ENCODE assay signal across 11 mouse cellular contexts in the genomic region with DNA sequence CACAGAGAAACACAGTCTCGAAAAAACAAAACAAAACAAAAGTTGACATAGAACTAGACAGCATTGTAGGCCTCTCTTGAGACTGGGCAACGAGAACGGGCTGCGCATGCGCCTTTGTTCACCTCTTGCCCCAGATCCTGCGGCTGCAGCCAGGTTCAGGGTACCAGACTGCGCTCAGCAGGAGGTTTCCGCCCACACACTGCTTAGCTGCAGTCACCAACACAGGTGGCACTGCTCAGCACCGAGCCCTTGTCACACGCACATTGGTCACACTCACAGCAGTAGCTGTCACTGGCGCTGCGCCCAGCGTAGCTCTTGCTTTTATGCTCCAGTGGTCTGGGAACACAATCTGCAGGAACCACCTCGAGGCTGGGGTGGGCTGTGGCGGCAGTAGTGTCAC. TPM values are rescaled to one million over a fixed set of nuclear protein-coding genes. Genes with fewer than 3 reads are reported as not detected.
DNase-seq lines count a peak whose midpoint lies in the region; ATAC-seq and TF ChIP-seq lines count a peak whose summit lies in the region.
"Had no signal": no experiment of that assay in that cellular context is flagged by ENCODE, and none has a peak within 500 bp of the region (broad histone marks: within the 10 kb centered on the region; RNA-seq: fewer than 3 reads in every experiment).

No protein-coding gene starts in this region.

- no peak overlapping the region for H3K4me2 ChIP-seq in heart, embryonic 15.5 days
- H3K4me2 ChIP-seq: liver, embryonic 11.5 days; neural tube, embryonic 12.5 days had no signal

- H3K27me3 ChIP-seq in heart, embryonic 15.5 days = no peaks in the 10 kb centered on the region
- H3K27me3 ChIP-seq in kidney, adult 2 months (replicated peaks; ENCODE audit: control insufficient read depth, insufficient read depth, low read length) = no peaks in the 10 kb centered on the region

- H3K4me3 ChIP-seq in heart, embryonic 15.5 days = no peak overlapping the region
- H3K4me3 ChIP-seq in kidney, adult 2 months (ENCODE audit: insufficient read depth, low read depth, low read length) = no peak overlapping the region
- H3K4me3 ChIP-seq: neural tube, embryonic 12.5 days had no signal

- peaks cover 22% of the 10 kb centered on the region for H3K4me1 ChIP-seq in heart, embryonic 15.5 days (replicated peaks)
- peaks cover 8% of the 10 kb centered on the region; the same call in 1 of the 2 replicates for H3K4me1 ChIP-seq in kidney, adult 2 months (ENCODE audit: control insufficient read depth, insufficient read depth, low read length)

- H3K9ac ChIP-seq in heart, embryonic 15.5 days = no peak overlapping the region
- H3K9ac ChIP-seq: neural tube, embryonic 12.5 days had no signal

- peak overlapping the region; percentile 73 for H3K27ac ChIP-seq in heart, embryonic 15.5 days
- no peak overlapping the region for H3K27ac ChIP-seq in kidney, adult 2 months (ENCODE audit: insufficient read depth, low read depth, low read length)
- H3K27ac ChIP-seq: neural tube, embryonic 12.5 days had no signal

- WGBS in heart, embryonic 15.5 days = 46% methylated on average over 15 of the region's 15 CpGs
- WGBS in kidney, adult 2 months = 28% methylated on average over 15 of the region's 15 CpGs

- no peaks in the 10 kb centered on the region for H3K36me3 ChIP-seq in heart, embryonic 15.5 days
- no peaks in the 10 kb centered on the region for H3K36me3 ChIP-seq in kidney, adult 2 months (ENCODE audit: control insufficient read depth, insufficient read depth, low read length)
- H3K36me3 ChIP-seq: neural tube, embryonic 12.5 days had no signal

- no peak for TF ChIP-seq POLR2A in kidney, adult 2 months (IDR thresholded peaks at IDR 0.05; ENCODE audit: low read depth, low read length)

- no peak for DNase-seq in heart, adult 8-10 months (ENCODE audit: low spot score)
- DNase-seq in testis, postnatal 14 days (ENCODE audit: low spot score) = peak; percentile 41
- no peak for DNase-seq in testis, postnatal 10 days (ENCODE audit: low spot score)
- DNase-seq in kidney, adult 2 months = peak; percentile 75
- no peak for DNase-seq in spleen, postnatal 10 days (ENCODE audit: low spot score in 2 of 2)
- DNase-seq in left cerebral cortex, adult 18-20 months (ENCODE audit: low spot score in 2 of 2) = no peak
- no peak for DNase-seq in left cerebral cortex, postnatal 25 days (ENCODE audit: low spot score in 2 of 2)

- no peaks in the 10 kb centered on the region for H3K9me3 ChIP-seq in heart, embryonic 15.5 days (replicated peaks)

- ATAC-seq in heart, embryonic 15.5 days (replicated peaks; ENCODE audit: insufficient number of reproducible peaks, insufficient read depth, low FRiP score, low read depth) = no peak

- no peak for TF ChIP-seq CTCF in kidney, adult 2 months (conservative IDR thresholded peaks at IDR 0.05; ENCODE audit: insufficient read depth, insufficient read length, low read depth, low read length)

- intact Hi-C loops in left cerebral cortex, postnatal 25 days (cut with DNase I) = no loop called here

RNA-seq across cellular contexts. Expression of a gene that starts 3.4 kb away (rescaled TPM):
- polyA plus RNA-seq in heart, embryonic 15.5 days (2015; fragmentation: Nextera tagmentation; extraction: Ambion mirVana) = 14.4 and 17.5 TPM in 2 replicates
- total RNA-seq in heart, adult 8-10 months (2022) = 10 to 100 TPM; 14.0 to 16.2 (median 15.1) TPM
- 26.4 and 27.3 TPM in 2 replicates for polyA plus RNA-seq in kidney, adult 2 months (2012; rRNA removed)
- total RNA-seq in left cerebral cortex, adult 18-20 months (2021) = 1 to 10 TPM; 6.4 to 7.5 TPM
- 1 to 10 TPM; 7.2 to 7.8 TPM for total RNA-seq in left cerebral cortex, postnatal 25 days (2021)

RNA-seq across cellular contexts. Expression of a gene that starts 5.6 kb away (rescaled TPM):
- 5.1 TPM in 1 of 2 replicates, not detected in the other for polyA plus RNA-seq in heart, embryonic 15.5 days (2015; fragmentation: Nextera tagmentation; extraction: Ambion mirVana)
- total RNA-seq in heart, adult 8-10 months (2022) = 1 to 10 TPM in 1 of 4 experiments, under 1 TPM in 3; 0.62 to 1.2 (median 0.79) TPM
- polyA plus RNA-seq in kidney, adult 2 months (2012; rRNA removed) = 0.42 and 1.1 TPM in 2 replicates
- total RNA-seq in left cerebral cortex, adult 18-20 months (2021) = under 1 TPM; 0.35 to 0.56 TPM
- under 1 TPM; 0.32 to 0.55 TPM for total RNA-seq in left cerebral cortex, postnatal 25 days (2021)
- polyA plus RNA-seq: liver, embryonic 11.5 days; neural tube, embryonic 12.5 days had no signal

RNA-seq across cellular contexts. Expression of a gene that starts 12.5 kb away (rescaled TPM):
- polyA plus RNA-seq in heart, embryonic 15.5 days (2015; fragmentation: Nextera tagmentation; extraction: Ambion mirVana) = 6.1 and 18.8 TPM in 2 replicates
- total RNA-seq in heart, adult 8-10 months (2022) = 1 to 10 TPM in 1 of 4 experiments, under 1 TPM in 3; 0.46 to 1.9 (median 0.76) TPM
- 162 and 170 TPM in 2 replicates for polyA plus RNA-seq in kidney, adult 2 months (2012; rRNA removed)
- 10 to 100 TPM; 13.8 to 15.6 TPM for total RNA-seq in left cerebral cortex, adult 18-20 months (2021)
- 1 to 10 TPM; 8.4 to 8.7 TPM for total RNA-seq in left cerebral cortex, postnatal 25 days (2021)

RNA-seq across cellular contexts. Expression of a gene that starts 18.6 kb away (rescaled TPM):
- 57.4 and 64.4 TPM in 2 replicates for polyA plus RNA-seq in heart, embryonic 15.5 days (2015; fragmentation: Nextera tagmentation; extraction: Ambion mirVana)
- total RNA-seq in heart, adult 8-10 months (2022) = 10 to 100 TPM; 28.6 to 34.0 (median 32.5) TPM
- polyA plus RNA-seq in kidney, adult 2 months (2012; rRNA removed) = 99.0 and 122 TPM in 2 replicates
- total RNA-seq in left cerebral cortex, adult 18-20 months (2021) = 10 to 100 TPM; 67.0 to 68.5 TPM
- total RNA-seq in left cerebral cortex, postnatal 25 days (2021) = 10 to 100 TPM; 63.6 to 64.4 TPM

RNA-seq across cellular contexts. Expression of a gene that starts 35.4 kb away (rescaled TPM):
- 1.4 and 2.1 TPM in 2 replicates for polyA plus RNA-seq in heart, embryonic 15.5 days (2015; fragmentation: Nextera tagmentation; extraction: Ambion mirVana)
- total RNA-seq in heart, adult 8-10 months (2022) = 1 to 10 TPM; 1.3 to 2.4 (median 1.6) TPM
- polyA plus RNA-seq in kidney, adult 2 months (2012; rRNA removed) = 9.6 and 11.6 TPM in 2 replicates
- total RNA-seq in left cerebral cortex, adult 18-20 months (2021) = 10 to 100 TPM; 33.5 to 36.4 TPM
- total RNA-seq in left cerebral cortex, postnatal 25 days (2021) = 10 to 100 TPM; 34.0 to 35.2 TPM
- total RNA-seq: hematopoietic stem cell, adult 5-6 weeks had no signal

Comparison
In these comparisons a context has a peak if more than half of its experiments do, and no peak if none do; other contexts are left out.
1. DNase-seq: peak in testis, postnatal 14 days (single experiment) and kidney, adult 2 months (single experiment); none in heart, adult 8-10 months (single experiment), testis, postnatal 10 days (single experiment), spleen, postnatal 10 days (0 of 2), left cerebral cortex, adult 18-20 months (0 of 2) and left cerebral cortex, postnatal 25 days (0 of 2).